Mouse (Mus musculus) left cerebral cortex, adult 9 months (tissue): ENCODE data around the gene Fgfr2.
A peak's percentile ranks its signal among the peaks of the same experiment; 100 is the strongest.

Source experiments
- DNase-seq, 2 experiments: peaks; one replicate each; pipeline ENCODE4 v3.0.0; 2022; ENCODE audit warnings: low spot score in 2 of 2

Fgfr2 gene

DNA sequence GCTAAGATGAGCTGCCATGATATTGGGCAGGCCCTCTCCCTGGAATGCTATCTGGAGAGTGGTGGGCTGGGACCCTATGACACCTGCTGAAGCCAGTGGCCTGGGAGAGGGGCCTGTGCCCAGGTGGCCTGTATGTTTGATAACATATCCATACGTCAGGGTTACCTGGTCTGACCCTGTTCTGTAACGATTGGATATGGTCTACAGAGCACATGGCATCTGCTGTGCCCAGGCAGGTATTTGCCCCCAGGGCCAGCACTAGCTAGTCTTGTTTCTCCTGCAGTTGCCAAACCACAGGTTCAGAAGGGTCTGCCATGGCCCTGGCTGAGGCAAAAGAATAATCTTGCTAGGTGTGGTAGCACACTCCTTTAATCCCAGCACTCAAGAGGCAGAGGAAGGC lies 429.6 kb downstream of the Fgfr2 start:
- DNase-seq: no peak

- DNase-seq: peak in 1 of 2 experiments; percentile 67
These were observed 430.4 kb downstream of the Fgfr2 start for GRCm38 (mm10) chr7:132692719-132693118.

DNA sequence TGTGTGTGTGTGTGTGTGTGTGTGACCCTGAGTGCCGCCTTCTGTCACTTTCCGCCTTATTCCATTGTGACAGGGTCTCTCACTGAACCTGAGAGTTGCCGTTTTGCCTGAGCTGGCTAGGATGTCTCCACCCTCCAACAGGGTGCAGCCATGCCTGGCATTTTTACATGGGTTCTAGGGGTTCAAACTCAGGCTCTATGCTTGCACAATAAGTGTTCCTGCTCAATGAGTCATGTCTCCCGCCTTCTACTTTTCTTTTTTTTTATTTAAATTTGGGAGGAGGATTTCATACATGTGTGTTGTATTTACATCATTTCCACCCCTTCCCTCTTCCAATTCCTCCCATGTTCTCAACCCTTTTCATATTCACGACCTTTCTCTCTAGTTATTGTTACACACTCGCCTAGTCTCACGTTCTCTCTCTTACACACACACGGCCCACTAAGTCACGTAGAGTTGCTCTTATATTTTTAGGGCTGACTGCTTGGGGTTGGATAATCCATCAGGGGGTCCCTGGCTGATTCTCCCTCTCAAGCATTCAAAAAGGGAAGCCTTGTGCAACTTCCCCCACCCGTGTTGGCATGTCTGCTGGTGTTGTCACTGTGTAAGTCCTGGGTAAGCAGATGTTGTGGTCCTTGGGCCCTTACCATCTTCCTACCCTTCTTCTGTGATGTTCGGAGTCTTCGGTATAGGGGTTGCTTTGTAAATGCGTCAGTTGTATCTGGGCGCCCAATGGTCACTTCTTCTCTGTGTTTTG lies 432.3 kb downstream of the Fgfr2 start:
- no peak for DNase-seq

GRCm38 (mm10) chr7:132689722-132690121 lies 433.4 kb downstream of the Fgfr2 start:
- no peak for DNase-seq

GRCm38 (mm10) chr7:132688721-132689120 lies 434.4 kb downstream of the Fgfr2 start:
- no peak for DNase-seq

- DNase-seq: no peak
These were observed 435.3 kb downstream of the Fgfr2 start for GRCm38 (mm10) chr7:132687897-132688296.

DNA sequence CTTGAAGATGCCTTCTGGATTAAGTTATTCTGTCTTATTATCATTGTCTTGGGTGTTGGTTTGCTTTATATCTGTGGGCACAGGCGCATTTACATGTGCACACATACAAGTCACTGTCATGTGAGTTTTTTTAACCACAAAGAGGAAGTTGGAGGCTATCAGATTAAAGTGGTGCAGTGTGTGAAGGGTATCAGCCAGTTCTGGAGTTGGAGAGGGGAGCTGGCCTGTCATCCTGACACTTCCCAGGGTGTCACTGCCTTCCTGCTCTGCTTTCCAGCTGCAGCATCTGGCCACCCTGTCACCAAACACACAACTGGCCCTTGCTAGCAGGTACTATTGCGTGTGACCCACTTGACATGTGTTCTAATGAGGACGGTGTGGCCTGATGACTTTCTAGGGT lies 436.6 kb downstream of the Fgfr2 start:
- DNase-seq: no peak

DNA sequence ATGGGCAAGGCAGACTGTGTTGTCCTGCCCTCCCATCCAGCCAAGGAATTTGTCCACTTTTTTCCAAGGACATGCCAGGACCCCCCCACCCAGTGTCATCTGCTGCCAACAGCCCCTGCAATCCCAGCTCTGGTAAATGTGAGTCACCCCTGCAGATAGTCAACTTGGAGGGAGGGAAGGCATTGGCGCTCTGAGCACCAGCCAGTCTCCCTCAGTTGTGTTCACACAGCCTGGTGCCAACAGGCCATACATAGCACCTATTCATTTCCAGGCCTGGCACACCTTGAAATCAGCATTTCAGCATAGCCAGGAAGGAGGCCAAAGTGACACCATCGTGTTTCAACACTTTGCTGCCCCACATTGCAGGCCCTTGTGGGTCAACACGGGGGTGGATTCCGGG lies 439.2 kb downstream of the Fgfr2 start:
- no peak for DNase-seq

GRCm38 (mm10) chr7:132682901-132683300 lies 440.2 kb downstream of the Fgfr2 start:
- no peak for DNase-seq

DNA sequence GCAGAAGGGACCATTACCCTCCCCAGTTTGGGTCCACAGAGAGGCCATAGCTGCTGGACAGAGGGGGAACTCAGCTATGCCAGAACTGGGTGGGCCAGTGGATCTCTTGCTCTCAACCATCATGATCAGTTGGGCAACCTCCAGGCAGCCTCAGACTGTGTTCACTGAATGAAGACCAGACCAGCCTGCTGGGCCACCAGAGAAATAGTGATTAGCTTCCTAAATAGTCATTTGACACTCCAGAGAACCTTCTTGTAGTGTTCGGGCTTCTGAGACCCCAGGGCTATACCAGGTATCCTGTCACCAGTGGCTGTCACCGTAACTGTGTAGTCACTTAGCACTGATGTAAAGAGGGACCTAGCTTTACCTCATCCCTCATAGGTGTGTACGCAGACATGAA lies 440.8 kb downstream of the Fgfr2 start:
- DNase-seq: no peak

DNA sequence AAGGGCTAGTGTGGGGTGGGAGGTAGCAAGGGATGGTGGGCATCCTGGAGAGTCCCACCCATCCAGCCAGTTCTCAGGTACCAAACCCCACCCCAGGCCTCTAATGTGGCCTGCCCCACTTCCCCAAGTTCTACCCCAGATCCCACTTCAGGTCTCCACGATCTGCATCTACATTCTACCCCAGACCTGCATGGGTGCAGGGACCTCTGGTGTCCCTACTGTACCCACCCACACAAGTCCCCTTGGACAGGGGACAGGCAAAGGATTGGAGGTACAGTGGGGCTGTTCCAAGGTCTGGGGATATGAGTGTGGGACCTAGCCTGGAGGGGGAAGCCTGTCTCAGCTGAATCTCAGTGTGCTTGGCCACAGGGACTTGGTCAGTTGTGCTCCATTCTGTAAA lies 441.3 kb downstream of the Fgfr2 start:
- DNase-seq: no peak

GRCm38 (mm10) chr7:132681296-132681695 lies 441.9 kb downstream of the Fgfr2 start:
- no peak for DNase-seq

GRCm38 (mm10) chr7:132679549-132679948 lies 443.6 kb downstream of the Fgfr2 start:
- DNase-seq: no peak

GRCm38 (mm10) chr7:132679117-132679516 lies 444.0 kb downstream of the Fgfr2 start:
- no peak for DNase-seq

DNA sequence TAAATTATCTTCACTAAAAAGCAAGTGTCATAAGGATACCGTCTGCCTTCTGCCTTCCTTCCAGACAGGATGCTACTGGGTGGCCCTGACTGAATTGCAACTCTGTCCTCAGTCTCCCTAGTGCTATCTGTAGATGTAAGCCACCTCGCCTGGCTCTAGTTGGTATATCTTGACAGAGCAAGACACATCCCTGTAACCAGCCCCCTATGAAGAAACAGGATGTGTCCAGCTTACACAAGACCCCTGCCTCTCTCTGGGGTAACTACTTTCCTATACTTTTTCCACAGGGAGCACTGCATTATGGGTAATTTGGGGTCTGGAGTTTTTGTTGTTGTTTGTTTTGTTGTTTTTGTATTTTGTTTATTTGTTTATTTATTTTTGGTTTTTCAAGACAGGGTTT lies 447.2 kb downstream of the Fgfr2 start:
- no peak for DNase-seq

DNA sequence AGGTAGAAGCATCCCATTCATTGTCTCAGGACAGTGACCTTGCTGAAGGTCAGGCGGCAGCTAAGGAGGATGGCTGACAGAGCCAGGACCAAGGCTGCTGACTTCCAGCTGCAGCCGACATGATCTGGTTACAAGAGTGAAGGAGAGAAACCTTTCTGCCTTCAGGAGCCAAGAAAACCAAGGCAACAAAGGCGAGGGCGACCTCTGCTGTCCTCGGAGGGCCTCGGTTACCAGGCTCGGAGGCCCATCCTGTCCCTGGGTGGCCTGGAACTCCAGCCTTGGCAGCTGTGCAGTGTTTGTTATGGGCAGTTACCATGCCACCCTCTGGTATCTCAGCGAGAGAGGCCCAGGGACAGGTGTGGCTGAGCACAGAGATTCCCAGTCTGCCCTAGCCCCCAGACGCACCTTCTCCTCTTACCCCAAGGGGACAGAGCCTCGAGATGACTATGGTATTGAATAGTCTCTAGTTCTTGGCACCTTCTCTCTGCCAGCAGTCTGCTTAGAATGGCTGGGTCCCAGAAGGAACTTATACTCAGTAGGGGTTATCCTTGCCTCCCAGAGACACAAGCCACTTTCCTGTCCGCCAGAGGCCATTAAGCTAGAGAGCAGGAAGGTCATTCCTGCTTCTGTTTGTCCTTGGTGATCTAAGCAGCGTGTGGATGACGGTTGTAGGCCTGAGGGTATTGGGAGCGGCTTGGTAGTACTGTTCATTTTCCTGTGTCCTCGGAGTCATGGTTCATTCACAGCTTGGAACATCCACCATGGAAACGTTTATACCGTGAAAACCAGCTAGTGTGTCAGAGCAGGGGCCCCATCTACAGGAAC lies 449.0 kb downstream of the Fgfr2 start:
- DNase-seq: no peak

- peak in 1 of 2 experiments; percentile 55 for DNase-seq
These were observed 450.6 kb downstream of the Fgfr2 start for GRCm38 (mm10) chr7:132672481-132672959.

- DNase-seq: no peak
These were observed 452.3 kb downstream of the Fgfr2 start for GRCm38 (mm10) chr7:132670863-132671165.

DNA sequence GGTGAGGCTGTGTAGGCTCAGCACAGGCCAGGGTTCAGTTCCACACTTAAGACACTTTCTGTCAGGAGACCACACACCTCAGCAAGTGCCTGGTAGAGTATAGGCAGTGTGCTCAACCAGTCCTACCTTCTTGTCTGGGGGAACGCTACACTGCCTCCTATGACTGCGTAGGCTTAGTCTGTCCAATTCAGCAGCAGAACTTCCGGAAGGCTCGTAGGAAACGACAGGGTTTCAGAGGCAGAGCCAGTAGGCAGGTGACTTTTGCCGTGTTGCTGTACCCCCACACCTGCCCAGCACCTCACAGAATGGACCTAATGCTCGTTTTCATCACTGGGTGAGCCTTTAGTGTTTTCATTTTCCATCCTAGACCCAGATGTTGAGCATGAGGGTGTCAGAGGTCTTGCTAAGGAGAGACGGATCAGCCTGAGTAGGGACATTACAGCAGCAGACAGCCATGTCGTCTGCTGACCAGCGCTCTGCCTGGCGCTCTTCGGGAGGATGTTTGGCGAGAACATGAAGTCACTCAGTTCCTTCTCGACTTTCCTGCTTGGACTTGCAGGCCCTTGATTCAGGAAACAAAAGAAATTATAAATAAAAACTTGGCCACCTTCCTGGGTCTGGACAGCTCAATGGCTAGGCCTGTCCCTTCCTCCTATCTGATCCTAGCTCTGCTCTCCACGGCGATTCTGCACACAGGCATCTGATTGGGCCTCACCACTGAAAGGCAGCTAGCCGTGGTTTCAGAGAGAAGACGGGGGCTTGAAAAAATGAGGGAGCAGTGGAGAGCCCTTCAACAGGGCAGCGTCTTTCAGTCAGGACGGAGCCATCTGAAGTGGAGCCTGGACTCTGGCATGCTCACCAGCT lies 452.9 kb downstream of the Fgfr2 start:
- no peak for DNase-seq

- no peak for DNase-seq
These were observed 454.5 kb downstream of the Fgfr2 start for GRCm38 (mm10) chr7:132668604-132669003.

DNA sequence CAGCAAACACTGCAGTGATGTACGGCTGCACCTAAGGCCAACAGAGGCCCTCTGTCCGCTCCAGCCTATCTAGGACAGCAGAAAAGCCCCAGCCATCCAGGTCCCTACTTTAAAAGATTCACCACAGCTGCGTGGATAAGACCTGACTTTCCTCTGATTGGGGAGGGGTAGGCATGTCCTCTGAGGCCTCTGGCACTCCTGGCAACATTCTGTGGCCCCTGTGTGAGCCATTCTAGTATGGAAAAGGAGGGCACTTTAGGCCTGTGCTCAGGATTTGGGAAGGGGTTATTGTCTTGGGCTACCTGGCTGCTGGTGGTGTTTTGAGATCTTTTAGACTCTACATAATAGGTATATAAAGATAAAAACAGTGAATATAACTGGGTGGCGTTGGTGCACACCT lies 456.6 kb downstream of the Fgfr2 start:
- no peak for DNase-seq
